Mouse (Mus musculus) embryo, embryonic 9.5 days (tissue): ENCODE results near the gene Atxn1l.

Source experiments
- DNase-seq: peaks from one replicate; pipeline ENCODE4 v3.0.0-alpha.2; 2017; ENCODE audit errors: extremely low spot score

The Atxn1l gene

GRCm38 (mm10) chr8:109731012-109731411, 6.5 kb downstream of the Atxn1l start:
- DNase-seq, result no peak

DNA sequence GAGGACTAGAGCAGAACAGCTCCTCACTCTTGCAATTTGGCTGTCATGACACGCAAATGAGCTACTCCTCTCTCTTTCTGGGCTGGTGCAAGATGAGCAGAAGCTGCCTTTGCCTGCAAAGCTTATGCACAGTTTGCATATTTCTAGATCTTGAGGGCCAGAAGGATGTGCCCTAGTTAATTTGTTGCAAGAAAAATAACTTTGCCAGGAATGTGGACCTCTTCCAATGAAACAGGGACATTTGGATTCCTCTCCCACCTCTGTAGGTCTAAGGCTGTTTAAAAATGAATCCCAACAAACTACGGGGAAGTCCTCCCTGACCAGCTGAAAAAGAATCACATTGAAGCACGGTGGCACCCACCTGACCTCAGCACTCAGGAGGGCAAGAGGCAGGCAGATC, 12.4 kb downstream of the Atxn1l start:
- DNase-seq, result no peak

GRCm38 (mm10) chr8:109714961-109715360, 22.6 kb downstream of the Atxn1l start:
- DNase-seq, result no peak

GRCm38 (mm10) chr8:109712521-109712920, 25.0 kb downstream of the Atxn1l start:
- DNase-seq, result no peak

DNA sequence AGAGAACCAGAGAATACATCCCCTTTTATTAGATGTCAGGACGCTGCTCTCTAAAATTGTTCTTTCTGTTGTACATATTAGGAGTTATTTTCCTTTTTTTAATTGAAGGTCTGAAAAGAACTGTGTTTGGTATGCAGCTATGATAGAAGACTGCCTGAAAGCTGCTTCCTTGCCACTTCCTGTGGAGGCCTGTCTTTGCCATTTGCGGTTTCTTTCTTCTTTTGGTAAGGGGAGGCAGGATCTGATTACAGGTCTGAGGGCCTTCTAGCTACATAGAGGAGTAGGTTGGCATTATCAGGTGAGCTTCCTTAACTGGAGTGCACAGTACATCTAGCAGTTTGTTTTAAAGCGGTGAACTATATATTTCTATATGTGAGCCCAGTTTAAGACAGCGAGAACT, 29.6 kb downstream of the Atxn1l start:
- DNase-seq, result no peak

DNA sequence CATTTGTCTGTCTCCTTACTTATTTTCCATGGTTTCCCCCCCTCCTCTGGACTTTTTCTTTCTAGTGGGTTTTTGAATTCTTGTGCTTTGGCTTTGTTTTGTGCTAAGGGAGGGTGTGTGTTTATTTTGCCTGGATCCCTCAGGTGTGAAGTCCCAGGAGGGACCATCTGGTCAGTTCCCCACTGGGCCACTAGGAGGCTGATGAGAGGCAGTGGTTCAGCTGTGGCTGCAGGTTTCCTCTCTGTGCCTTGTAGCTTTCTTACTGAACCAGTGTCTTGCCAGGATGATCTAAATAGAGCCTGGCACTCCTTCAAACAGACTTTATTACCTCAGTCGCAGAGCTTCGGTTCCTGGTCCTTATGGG, 30.7 kb downstream of the Atxn1l start:
- peak; percentile 79 for DNase-seq

- DNase-seq, result no peak
These were observed 31.3 kb downstream of the Atxn1l start for GRCm38 (mm10) chr8:109706076-109706873.

- peak; percentile 93 for DNase-seq
These were observed 32.0 kb downstream of the Atxn1l start, which contains the start of gene Zfp821 for GRCm38 (mm10) chr8:109705320-109706075. Gene Zfp821, plus strand, starts transcription at chr8:109705546.

GRCm38 (mm10) chr8:109704565-109705319, 32.8 kb downstream of the Atxn1l start:
- DNase-seq, result no peak

GRCm38 (mm10) chr8:109698477-109698876, 39.1 kb downstream of the Atxn1l start:
- DNase-seq, result no peak

DNA sequence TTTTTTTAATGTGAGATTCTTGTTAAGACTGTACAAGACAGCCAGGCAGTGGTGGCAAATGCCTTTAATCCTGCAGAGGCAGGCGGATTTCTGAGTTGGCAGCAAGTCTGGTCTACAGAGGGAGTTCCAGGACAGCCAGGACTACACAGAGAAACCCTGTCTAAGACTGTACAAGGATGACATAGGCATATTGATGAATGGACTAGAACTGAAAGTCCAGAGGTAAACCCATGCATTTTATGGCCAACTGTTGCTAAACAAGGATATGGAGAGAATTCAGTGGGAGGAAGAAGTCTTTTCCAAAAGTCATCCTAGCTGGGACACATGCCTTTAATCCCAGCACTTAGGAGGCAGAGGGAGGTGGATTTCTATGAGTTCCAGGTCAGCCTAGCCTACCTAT, 39.8 kb downstream of the Atxn1l start:
- no peak for DNase-seq

GRCm38 (mm10) chr8:109694154-109694553, 43.4 kb downstream of the Atxn1l start:
- DNase-seq, result no peak

GRCm38 (mm10) chr8:109693146-109693900, 44.2 kb downstream of the Atxn1l start, which contains the start of gene Ist1:
Gene Ist1, minus strand, starts transcription at chr8:109693260.
- peak; percentile 98 for DNase-seq

GRCm38 (mm10) chr8:109692443-109693145, 44.9 kb downstream of the Atxn1l start:
- peak; percentile 1 for DNase-seq

- DNase-seq, result peak; percentile 2
These were observed 45.8 kb downstream of the Atxn1l start for GRCm38 (mm10) chr8:109691769-109692168.

DNA sequence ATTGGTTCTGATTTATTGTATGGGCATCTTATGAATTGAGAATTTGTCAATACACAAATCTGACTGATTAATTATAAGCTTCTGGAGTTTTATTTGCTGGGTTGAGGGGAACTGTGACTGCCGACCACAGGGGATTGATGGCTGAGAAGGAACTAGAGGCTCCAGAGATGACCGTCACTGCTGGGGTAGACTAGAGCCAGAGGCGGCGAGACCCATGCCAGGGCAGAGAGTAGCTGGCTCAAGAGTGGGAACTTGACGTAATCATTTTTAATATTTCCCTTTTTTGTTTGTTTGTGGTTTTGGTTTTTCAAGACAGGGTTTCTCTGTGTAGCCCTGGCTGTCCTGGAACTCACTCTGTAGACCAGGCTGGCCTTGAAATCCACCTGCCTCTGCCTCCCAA, 50.3 kb downstream of the Atxn1l start:
- DNase-seq, result no peak

GRCm38 (mm10) chr8:109682120-109682519, 55.4 kb downstream of the Atxn1l start:
- no peak for DNase-seq

- no peak for DNase-seq
These were observed 56.0 kb downstream of the Atxn1l start for GRCm38 (mm10) chr8:109681535-109681934.
